Mouse (Mus musculus) spleen, adult 2 months (tissue): ENCODE results near the gene Inhba. TPM values are rescaled to one million over a fixed set of nuclear protein-coding genes. Genes with fewer than 3 reads are reported as not detected.

Source experiments
- DNase-seq, 2 experiments: peaks; one replicate each; pipeline versions ENCODE4 v3.0.0 to v3.0.0-alpha.2; 2012 to 2021; ENCODE audit warnings: low spot score in 2 of 2, low read depth in 1 of 2
- H3K27ac ChIP-seq: fragments of 200-500 bp; 2 replicates; pipeline ENCODE4 v1.5.1; 2012; ENCODE audit warnings: low read length, inconsistent platforms; ENCODE audit not compliant: insufficient read depth
- H3K27me3 ChIP-seq: fragments of 200-500 bp; 2 replicates; pipeline ENCODE4 v1.6.1; 2012; ENCODE audit warnings: mild to moderate bottlenecking, moderate library complexity, low read length, inconsistent platforms; ENCODE audit not compliant: control insufficient read depth, insufficient read depth
- H3K36me3 ChIP-seq: fragments of 200-500 bp; 2 replicates; pipeline ENCODE4 v1.6.1; 2012; ENCODE audit warnings: mild to moderate bottlenecking, low read length, inconsistent platforms; ENCODE audit not compliant: control insufficient read depth, insufficient read depth
- H3K4me1 ChIP-seq: fragments of 200-500 bp; 2 replicates; pipeline ENCODE4 v1.6.1; 2011; ENCODE audit warnings: inconsistent platforms; ENCODE audit not compliant: control insufficient read depth, insufficient read depth, insufficient read length
- H3K4me3 ChIP-seq: fragments of 200-500 bp; 2 replicates; pipeline ENCODE4 v1.5.1; 2011; ENCODE audit warnings: mild to moderate bottlenecking, inconsistent platforms; ENCODE audit not compliant: insufficient read depth, insufficient read length; ENCODE audit errors: extremely low read depth
- CTCF ChIP-seq: fragments of 200-500 bp; IDR thresholded peaks from 2 replicates; pipeline ENCODE4 v1.5.1; 2011; ENCODE audit warnings: mild to moderate bottlenecking, inconsistent platforms; ENCODE audit not compliant: insufficient read depth, insufficient read length, insufficient replicate concordance; ENCODE audit errors: extremely low read depth
- POLR2A ChIP-seq: fragments of 200-500 bp; IDR thresholded peaks from 2 replicates; pipeline ENCODE4 v1.6.1; 2011; ENCODE audit warnings: low read depth, low read length, inconsistent platforms
- WGBS: fragments of 180-500 bp; shearing (Covaris S2); methylation state at CpG from one replicate; pipeline ENCODE4 v1.1.7; 2018; 5-methylcytosine and 5-hydroxymethylcytosine counted together
- polyA plus RNA-seq: library from polyadenylated mRNA; depleted of rRNA; stranded (reverse); fragments of >200 nt; gene quantifications from 2 replicates; pipeline ENCODE4 v1.2.3, GENCODE M21; 2012

Gene Inhba
- polyA plus RNA-seq, 1 experiment = 0.26 TPM

GRCm38 (mm10) chr13:16005517-16005916, 6.1 kb upstream of the Inhba start:
- no peak for DNase-seq
- H3K4me3 ChIP-seq = no peak overlapping the region
- H3K4me1 ChIP-seq = no peaks in the 10 kb centered on the region
- no peak for TF ChIP-seq POLR2A
- TF ChIP-seq CTCF = peak; percentile 10; the same call in 1 of the 2 replicates
- no peak overlapping the region for H3K27ac ChIP-seq
- H3K27me3 ChIP-seq = no peaks in the 10 kb centered on the region
- WGBS = 17% methylated on average over 4 of the region's 4 CpGs
- no peaks in the 10 kb centered on the region for H3K36me3 ChIP-seq

- no peak overlapping the region for H3K4me3 ChIP-seq
- no peak for TF ChIP-seq CTCF
- TF ChIP-seq POLR2A = no peak
- no peak for DNase-seq
- H3K27ac ChIP-seq = no peak overlapping the region
- peaks cover 3% of the 10 kb centered on the region; the same call in 1 of the 2 replicates for H3K4me1 ChIP-seq
- peaks cover 3% of the 10 kb centered on the region; the same call in 1 of the 2 replicates for H3K27me3 ChIP-seq
- 81% methylated on average over 4 of the region's 4 CpGs for WGBS
- no peaks in the 10 kb centered on the region for H3K36me3 ChIP-seq
These were observed 3.9 kb upstream of the Inhba start for GRCm38 (mm10) chr13:16007748-16008147.

DNA sequence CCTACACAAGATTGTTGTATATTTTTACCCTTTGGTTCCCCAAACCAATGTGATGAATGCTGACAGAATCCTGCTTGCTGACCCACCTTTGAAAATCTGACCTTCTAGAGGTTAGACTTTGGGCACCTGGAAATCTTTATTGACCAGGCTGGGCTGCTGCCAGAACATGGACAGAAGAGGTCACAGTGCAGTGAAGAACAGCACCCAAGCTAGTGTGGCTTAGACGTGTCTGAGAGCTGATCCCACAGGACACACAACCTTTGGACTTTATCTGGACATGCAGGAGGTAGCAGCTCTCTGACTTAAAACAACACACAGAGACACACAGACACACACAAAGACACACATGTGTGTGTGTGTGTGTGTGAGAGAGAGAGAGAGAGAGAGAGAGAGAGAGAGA, 3.3 kb upstream of the Inhba start:
- no peak for DNase-seq
- no peaks in the 10 kb centered on the region for H3K36me3 ChIP-seq
- H3K4me1 ChIP-seq = peaks cover 3% of the 10 kb centered on the region; the same call in 1 of the 2 replicates
- H3K4me3 ChIP-seq = no peak overlapping the region
- H3K27ac ChIP-seq = no peak overlapping the region
- peaks cover 3% of the 10 kb centered on the region; the same call in 1 of the 2 replicates for H3K27me3 ChIP-seq
- WGBS = 69% methylated on average over 1 of the region's 1 CpGs
- no peak for TF ChIP-seq POLR2A
- TF ChIP-seq CTCF = no peak

- DNase-seq = no peak
- H3K36me3 ChIP-seq = no peaks in the 10 kb centered on the region
- WGBS = 93% methylated on average over 8 of the region's 8 CpGs
- peaks cover 3% of the 10 kb centered on the region; the same call in 1 of the 2 replicates for H3K27me3 ChIP-seq
- H3K4me3 ChIP-seq = no peak overlapping the region
- no peak overlapping the region for H3K27ac ChIP-seq
- H3K4me1 ChIP-seq = peaks cover 3% of the 10 kb centered on the region; the same call in 1 of the 2 replicates
- TF ChIP-seq CTCF = no peak
- no peak for TF ChIP-seq POLR2A
These were observed 1.7 kb upstream of the Inhba start for GRCm38 (mm10) chr13:16009766-16010465.

DNA sequence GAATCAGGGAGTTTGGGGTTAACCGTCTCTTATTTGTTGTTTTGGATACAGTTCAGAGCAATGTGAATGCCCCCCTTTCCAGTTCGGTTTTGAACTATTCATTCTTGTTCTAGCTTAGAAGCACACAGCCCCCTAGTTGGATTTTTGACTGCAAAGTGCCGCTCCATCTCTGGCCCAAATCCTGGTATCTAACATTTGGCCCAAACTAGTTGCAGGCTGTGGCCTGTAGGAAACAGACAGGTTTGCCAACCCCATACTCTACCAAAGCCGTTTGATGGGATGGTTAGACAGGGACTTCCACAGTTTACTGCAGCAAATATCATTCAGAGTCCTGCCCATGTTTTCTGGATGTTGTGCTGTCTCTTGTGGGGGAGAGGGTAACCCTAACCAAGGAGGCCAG, 1.1 kb upstream of the Inhba start:
- Histone ChIP-seq H3K4me3 (no peak overlapping the region), H3K27me3 (peaks cover 3% of the 10 kb centered on the region; the same call in 1 of the 2 replicates), H3K27ac (no peak overlapping the region), H3K4me1 (peaks cover 3% of the 10 kb centered on the region; the same call in 1 of the 2 replicates), H3K36me3 (no peaks in the 10 kb centered on the region)
- no peak for DNase-seq
- no peak for TF ChIP-seq CTCF
- TF ChIP-seq POLR2A = no peak
- WGBS = 91% methylated on average over 4 of the region's 4 CpGs

- 10% methylated on average over 19 of the region's 19 CpGs for WGBS
These were observed 714 bp downstream of the Inhba start for GRCm38 (mm10) chr13:16012243-16012887.

DNA sequence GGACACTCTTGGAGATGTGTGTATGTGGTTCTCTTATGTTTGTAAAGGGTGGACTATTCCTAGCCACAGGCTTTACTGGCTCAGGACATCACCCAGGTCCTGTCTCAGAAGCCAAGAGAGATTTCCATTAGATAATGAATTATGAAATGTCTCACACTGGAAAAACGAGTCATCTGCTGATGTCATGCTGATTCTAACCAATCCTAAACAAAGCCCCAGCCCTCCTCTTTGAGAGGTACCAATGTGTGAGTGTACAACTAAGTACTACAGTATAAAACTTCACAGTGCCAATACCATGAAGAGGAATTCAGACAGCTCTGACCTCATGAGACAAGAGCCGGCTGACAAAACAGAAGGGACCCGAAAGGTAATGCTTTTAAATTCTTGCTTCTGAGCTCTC, 2.5 kb downstream of the Inhba start:
- no peak for TF ChIP-seq CTCF
- TF ChIP-seq POLR2A = no peak
- H3K27me3 ChIP-seq = peaks cover 11% of the 10 kb centered on the region
- peaks cover 5% of the 10 kb centered on the region for H3K4me1 ChIP-seq
- no peak for DNase-seq
- WGBS = 74% methylated on average over 3 of the region's 3 CpGs
- H3K36me3 ChIP-seq = no peaks in the 10 kb centered on the region
- no peak overlapping the region for H3K27ac ChIP-seq
- no peak overlapping the region for H3K4me3 ChIP-seq

More at GRCm38 (mm10) chr13:16012243-16012887, 714 bp downstream of the Inhba start:
- Histone ChIP-seq H3K36me3 (no peaks in the 10 kb centered on the region), H3K4me3 (peak overlapping the region; percentile 68), H3K4me1 (peaks cover 5% of the 10 kb centered on the region), H3K27ac (no peak overlapping the region), H3K27me3 (peaks cover 5% of the 10 kb centered on the region)
- TF ChIP-seq POLR2A (no peak), CTCF (peak; percentile 25; the same call in 1 of the 2 replicates)
- peak; percentile 21 to 47 for DNase-seq
